Mouse (Mus musculus): Measurements from ENCODE around the gene Gstp1. TPM values are rescaled to one million over a fixed set of nuclear protein-coding genes. Genes with fewer than 3 reads are reported as not detected.
"Not testable (repeated sequence)": the region's sequence is repeated elsewhere in the genome, so short reads cannot be mapped to it uniquely, and the experiment has no call there.

Gene Gstp1
- polyA plus RNA-seq, 1 experiment from 2014 or later, result 1,288 TPM

- no peak for ATAC-seq
- peaks cover 3% of the 10 kb centered on the region for H3K27me3 ChIP-seq
- ChIA-PET CTCF (interaction anchor here (0.9 to 1.0 kb wide), 2 partner anchors 13 to 23 kb away, joined by 3 to 4 read pairs; no protein-coding TSS in a partner anchor), POLR2A (no interaction called here)
- in situ Hi-C loops (cut with MboI; ENCODE audit: low pct_unique_long_range_greater_than_20kb), result no loop called here
- TF ChIP-seq CTCF (IDR thresholded peaks at IDR 0.05), result no peak
- no peak for DNase-seq (ENCODE audit: low read depth, low spot score)
Observed at GRCm38 (mm10) chr19:4075531-4075930, 37.7 kb upstream of the Gstp1 start.

DNA sequence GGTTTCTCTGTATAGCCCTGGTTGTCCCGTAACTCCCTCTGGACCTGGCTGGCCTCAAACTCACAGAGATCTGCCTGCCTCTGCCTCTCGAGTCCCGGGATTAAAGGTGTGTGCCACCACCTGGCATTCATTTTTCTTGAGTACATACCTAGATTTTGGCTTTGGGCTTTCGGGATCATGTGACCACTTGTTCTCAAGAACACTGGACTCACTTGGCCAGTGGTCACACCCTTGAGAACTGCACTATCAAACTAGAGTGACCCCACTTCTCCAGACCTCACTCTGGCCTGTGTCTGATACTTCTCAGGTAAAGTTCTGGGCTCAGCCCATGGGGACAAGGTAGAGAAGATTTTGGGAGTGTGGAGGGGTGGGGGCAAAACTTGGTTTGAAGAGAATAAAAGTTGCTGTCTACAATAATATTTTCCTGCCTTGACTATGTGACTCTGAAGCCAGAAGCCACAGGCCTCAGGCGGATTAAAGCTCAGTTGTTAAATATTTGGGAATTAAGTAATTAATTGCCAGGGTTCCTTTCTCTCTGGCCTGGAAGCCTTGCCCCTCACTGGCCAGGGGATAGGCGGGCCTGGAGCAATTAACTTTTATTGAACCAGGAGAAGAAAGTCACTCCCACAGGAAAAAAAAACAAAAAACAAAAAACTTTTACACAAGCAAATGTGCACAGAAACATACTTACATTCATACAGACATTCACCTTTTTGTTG lies 35.1 kb upstream of the Gstp1 start:
- ChIA-PET CTCF (interaction anchor here (0.7 to 1.0 kb wide), 2 partner anchors 12 to 21 kb away, joined by 3 read pairs; no protein-coding TSS in a partner anchor), POLR2A (interaction anchor here (1.3 kb wide), 1 partner anchor 159 kb away, joined by 3 read pairs; the partner anchor contains the start of gene Pold4)
- no peak for TF ChIP-seq CTCF (IDR thresholded peaks at IDR 0.05)
- ATAC-seq, result no peak
- in situ Hi-C loops (cut with MboI; ENCODE audit: low pct_unique_long_range_greater_than_20kb), result no loop called here
- DNase-seq (ENCODE audit: low read depth, low spot score), result no peak
- H3K27me3 ChIP-seq, result no peaks in the 10 kb centered on the region

GRCm38 (mm10) chr19:4071406-4071805 lies 33.6 kb upstream of the Gstp1 start:
- ATAC-seq (no peak), DNase-seq (ENCODE audit: low read depth, low spot score) (no peak)
- in situ Hi-C loops (cut with MboI; ENCODE audit: low pct_unique_long_range_greater_than_20kb), result no loop called here
- TF ChIP-seq CTCF (IDR thresholded peaks at IDR 0.05), result no peak
- no peaks in the 10 kb centered on the region for H3K27me3 ChIP-seq
- POLR2A ChIA-PET, result no interaction called here
- CTCF ChIA-PET, result no interaction called here

GRCm38 (mm10) chr19:4070756-4071155 lies 33.0 kb upstream of the Gstp1 start:
- ChIA-PET CTCF (interaction anchor here (1.0 kb wide), 1 partner anchor 18 kb away, joined by 3 read pairs; no protein-coding TSS in a partner anchor), POLR2A (no interaction called here)
- no peaks in the 10 kb centered on the region for H3K27me3 ChIP-seq
- in situ Hi-C loops (cut with MboI; ENCODE audit: low pct_unique_long_range_greater_than_20kb), result no loop called here
- DNase-seq (ENCODE audit: low read depth, low spot score) (no peak), ATAC-seq (no peak)
- no peak for TF ChIP-seq CTCF (IDR thresholded peaks at IDR 0.05)

GRCm38 (mm10) chr19:4070311-4070710 lies 32.5 kb upstream of the Gstp1 start:
- ChIA-PET POLR2A (no interaction called here), CTCF (interaction anchor here (1.0 kb wide), 1 partner anchor 18 kb away, joined by 3 read pairs; no protein-coding TSS in a partner anchor)
- no peaks in the 10 kb centered on the region for H3K27me3 ChIP-seq
- in situ Hi-C loops (cut with MboI; ENCODE audit: low pct_unique_long_range_greater_than_20kb), result no loop called here
- ATAC-seq, result no peak
- no peak for DNase-seq (ENCODE audit: low read depth, low spot score)
- no peak for TF ChIP-seq CTCF (IDR thresholded peaks at IDR 0.05)

- DNase-seq (ENCODE audit: low read depth, low spot score) (no peak), ATAC-seq (no peak)
- no peak for TF ChIP-seq CTCF (IDR thresholded peaks at IDR 0.05)
- POLR2A ChIA-PET, result interaction anchor here (1.0 kb wide), 1 partner anchor 133 kb away, joined by 3 read pairs; the partner anchor contains the start of gene Rad9a
- CTCF ChIA-PET, result interaction anchor here (1.1 to 2.4 kb wide), 3 partner anchors 17 to 22 kb away, joined by 3 to 11 read pairs (median 4); no protein-coding TSS in a partner anchor
- in situ Hi-C loops (cut with MboI; ENCODE audit: low pct_unique_long_range_greater_than_20kb), result no loop called here
- no peaks in the 10 kb centered on the region for H3K27me3 ChIP-seq
Observed at GRCm38 (mm10) chr19:4068717-4069410, 31.1 kb upstream of the Gstp1 start.

GRCm38 (mm10) chr19:4068242-4068641 lies 30.5 kb upstream of the Gstp1 start:
- DNase-seq (ENCODE audit: low read depth, low spot score), result not testable (repeated sequence)

GRCm38 (mm10) chr19:4066877-4067276 lies 29.1 kb upstream of the Gstp1 start:
- ChIA-PET CTCF (no interaction called here), POLR2A (no interaction called here)
- H3K27me3 ChIP-seq, result no peaks in the 10 kb centered on the region
- ATAC-seq, result no peak
- no peak for TF ChIP-seq CTCF (IDR thresholded peaks at IDR 0.05)
- DNase-seq (ENCODE audit: low read depth, low spot score), result no peak
- in situ Hi-C loops (cut with MboI; ENCODE audit: low pct_unique_long_range_greater_than_20kb), result no loop called here

More at GRCm38 (mm10) chr19:4068242-4068641, 30.5 kb upstream of the Gstp1 start:
- in situ Hi-C loops (cut with MboI; ENCODE audit: low pct_unique_long_range_greater_than_20kb); H3K27me3 ChIP-seq; ATAC-seq; POLR2A ChIA-PET: not testable (repeated sequence)
- CTCF ChIA-PET, result interaction anchor here (1.1 to 2.4 kb wide), 3 partner anchors 16 to 21 kb away, joined by 3 to 11 read pairs (median 4); no protein-coding TSS in a partner anchor

DNA sequence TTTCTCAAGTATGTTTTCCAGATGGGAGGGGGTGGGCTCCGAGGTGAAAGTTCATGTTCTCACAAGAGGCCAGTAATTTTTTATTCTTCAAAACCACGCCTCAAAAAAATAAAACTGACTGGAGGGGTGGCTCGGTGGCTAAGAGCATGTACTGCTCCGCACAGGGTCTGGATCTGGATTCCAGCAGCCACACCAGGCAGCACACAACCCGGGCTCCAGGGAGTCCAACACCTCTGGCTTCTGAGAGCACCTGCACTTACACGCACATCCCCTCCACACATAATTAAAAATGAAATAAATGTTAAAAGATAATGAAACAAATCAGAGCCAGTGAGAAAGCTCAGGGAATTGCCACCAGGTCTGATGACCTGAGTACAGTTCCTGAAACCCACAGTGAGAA lies 28.5 kb upstream of the Gstp1 start:
- no peaks in the 10 kb centered on the region for H3K27me3 ChIP-seq
- CTCF ChIA-PET, result no interaction called here
- TF ChIP-seq CTCF (IDR thresholded peaks at IDR 0.05), result no peak
- POLR2A ChIA-PET, result no interaction called here
- ATAC-seq (no peak), DNase-seq (ENCODE audit: low read depth, low spot score) (no peak)
- in situ Hi-C loops (cut with MboI; ENCODE audit: low pct_unique_long_range_greater_than_20kb), result no loop called here

GRCm38 (mm10) chr19:4064501-4064900 lies 26.7 kb upstream of the Gstp1 start:
- DNase-seq (ENCODE audit: low read depth, low spot score); POLR2A ChIA-PET; H3K27me3 ChIP-seq; ATAC-seq; in situ Hi-C loops (cut with MboI; ENCODE audit: low pct_unique_long_range_greater_than_20kb): not testable (repeated sequence)
- CTCF ChIA-PET, result interaction anchor here (1.4 kb wide), 1 partner anchor 12 kb away, joined by 3 read pairs; no protein-coding TSS in a partner anchor

DNA sequence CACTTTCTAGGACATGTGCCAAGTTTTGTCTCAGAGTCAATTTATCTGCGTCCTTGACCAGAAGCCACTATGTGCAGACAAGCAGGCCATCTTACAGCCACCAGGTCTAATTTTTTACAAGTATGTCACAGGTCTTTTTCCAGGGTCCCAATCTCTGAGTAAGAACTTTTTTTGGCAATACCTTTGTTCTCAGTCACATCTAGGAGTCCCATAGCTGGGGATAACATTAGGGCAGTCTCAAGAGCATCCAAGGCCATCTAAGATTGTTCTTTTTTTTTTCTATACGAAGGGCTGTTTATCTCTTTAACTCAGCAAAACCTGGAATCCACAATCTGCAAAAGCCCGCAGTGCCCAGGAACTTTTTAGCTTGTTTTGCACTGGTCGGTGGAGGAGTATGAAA lies 25.6 kb upstream of the Gstp1 start:
- not testable (repeated sequence) for H3K27me3 ChIP-seq
- CTCF ChIA-PET, result interaction anchor here (1.4 kb wide), 1 partner anchor 11 kb away, joined by 3 read pairs; no protein-coding TSS in a partner anchor

More for the DNA sequence above, 25.6 kb upstream of the Gstp1 start:
- POLR2A ChIA-PET; DNase-seq (ENCODE audit: low read depth, low spot score); in situ Hi-C loops (cut with MboI; ENCODE audit: low pct_unique_long_range_greater_than_20kb); ATAC-seq: not testable (repeated sequence)
